Mouse (Mus musculus): ENCODE data around the gene Olfr136. TPM values are rescaled to one million over a fixed set of nuclear protein-coding genes. Genes with fewer than 3 reads are reported as not detected.

Olfr136 gene
- total RNA-seq (2021): not detected in 2 replicates
- long read RNA-seq: 0 reads

DNA sequence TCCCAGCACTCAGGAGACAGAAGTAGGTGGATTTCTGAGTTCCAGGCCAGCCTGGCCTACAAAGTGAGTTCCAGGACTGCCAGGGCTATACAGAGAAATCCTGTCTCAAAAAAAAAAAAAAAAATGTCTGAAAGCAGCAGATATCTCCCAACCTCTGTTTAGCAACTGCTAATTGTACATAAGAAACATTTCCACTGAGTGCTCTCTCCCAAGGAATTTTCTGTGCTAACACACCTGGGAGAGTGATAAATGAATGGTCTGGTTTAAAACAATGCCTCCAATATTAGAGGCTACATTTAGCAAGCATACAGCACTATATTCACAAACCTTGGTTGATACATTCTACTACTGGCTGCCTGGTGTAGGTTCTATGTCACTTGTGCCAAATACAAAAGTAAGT lies at the start of gene Olfr136:
Gene Olfr136, plus strand, starts transcription at position 301 of the 400 bp plus-strand sequence.
- no peak for DNase-seq

DNA sequence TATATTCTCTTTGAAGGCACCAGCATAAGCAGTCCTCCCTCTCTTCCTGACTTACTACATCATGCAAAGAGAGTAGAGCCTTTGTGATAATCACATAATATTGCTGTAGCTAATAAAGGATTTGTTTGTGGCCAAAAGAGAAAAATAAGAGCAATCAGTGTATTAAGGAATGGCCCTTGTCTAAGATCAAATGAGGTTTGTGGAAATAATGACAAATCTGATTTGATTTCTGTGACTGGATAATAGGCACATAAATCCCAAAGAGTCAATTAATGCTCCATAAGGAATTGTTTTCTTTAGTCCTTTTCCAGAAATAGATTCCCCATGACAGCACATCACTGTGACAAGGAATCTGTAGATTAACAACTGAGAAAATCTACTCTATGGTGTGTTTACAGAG lies 22.2 kb upstream of the Olfr136 start, which contains the start of gene Olfr137:
Gene Olfr137, minus strand, starts transcription at position 101 of the 400 bp plus-strand sequence.
- no peak for DNase-seq

Other genes starting within 250 kb of the Olfr136 start
- not detected in 2 replicates for gene Olfr131, start 241.1 kb upstream of the Olfr136 start, total RNA-seq (2021)
- not detected in 2 replicates for gene Olfr132, start 195.3 kb upstream of the Olfr136 start, total RNA-seq (2021)
- gene Olfr133, start 184.6 kb upstream of the Olfr136 start, total RNA-seq (2021): not detected in 2 replicates
- not detected in 2 replicates for gene Olfr134, start 158.4 kb upstream of the Olfr136 start, total RNA-seq (2021)
- gene Olfr135, start 125.5 kb upstream of the Olfr136 start, total RNA-seq (2021): not detected in 2 replicates
- gene Olfr138, start 68.8 kb upstream of the Olfr136 start, total RNA-seq (2021): not detected in 2 replicates
- gene Olfr137, start 22.3 kb upstream of the Olfr136 start, total RNA-seq (2021): not detected in 2 replicates
- not detected in 2 replicates for gene Esp36, start 90.4 kb downstream of the Olfr136 start, total RNA-seq (2021)
- not detected in 2 replicates for gene Esp34, start 224.4 kb downstream of the Olfr136 start, total RNA-seq (2021)